Mouse (Mus musculus): ENCODE data around the gene Mdfic. TPM values are rescaled to one million over a fixed set of nuclear protein-coding genes. Genes with fewer than 3 reads are reported as not detected.

The Mdfic gene
- 2.4 TPM for polyA plus RNA-seq (2017; shearing (Covaris generic))

DNA sequence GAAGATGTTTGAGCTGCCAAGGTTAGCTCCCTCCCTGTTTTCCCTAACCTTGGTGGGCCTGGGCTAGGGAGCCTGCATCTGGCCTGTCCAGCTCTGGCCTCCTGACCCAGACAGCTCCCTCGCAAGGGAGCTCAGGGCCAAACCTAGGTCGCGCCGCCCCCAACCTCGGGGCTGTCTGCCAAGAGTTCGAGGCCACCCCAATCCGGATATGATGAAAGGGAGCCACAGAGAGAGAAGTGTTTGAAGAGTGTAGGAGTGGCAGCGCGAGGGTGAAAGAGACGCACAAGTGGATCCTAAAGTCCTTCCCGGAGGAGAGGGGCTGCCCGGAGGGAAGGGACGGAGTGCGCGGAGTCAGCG is at the start of gene Mdfic:
TSS of gene Mdfic (plus strand) at position 201 of the 357 bp plus-strand sequence.

